Mouse (Mus musculus): ENCODE results near the gene Anks1. TPM values are rescaled to one million over a fixed set of nuclear protein-coding genes. Genes with fewer than 3 reads are reported as not detected.
A peak's percentile ranks its signal among the peaks of the same experiment; 100 is the strongest.

Gene Anks1
- polyA plus RNA-seq, 1 experiment from 2014 or later = 16.9 TPM

GRCm38 (mm10) chr17:28080045-28080816, 171.1 kb downstream of the Anks1 start, which contains the start of gene Tcp11:
Gene Tcp11 (minus strand): TSS chr17:28080639.
- Histone ChIP-seq H3K4me1 (replicated peaks; ENCODE audit: control insufficient read depth, insufficient read depth, low read length) (peaks cover 7% of the 10 kb centered on the region; the same call in 1 of the 2 replicates), H3K9me3 (ENCODE audit: control insufficient read depth, low read length) (no peaks in the 10 kb centered on the region), H3K36me3 (ENCODE audit: control insufficient read depth, insufficient read depth, low read length) (no peaks in the 10 kb centered on the region), H3K4me3 (ENCODE audit: low read depth, low read length) (peak within 1 kb of the TSS; percentile 52), H3K27me3 (replicated peaks; ENCODE audit: control insufficient read depth, insufficient read depth, low read length) (no peaks in the 10 kb centered on the region), H3K9ac (ENCODE audit: low read length) (peak within 1 kb of the TSS; percentile 49), H3K27ac (ENCODE audit: low read depth) (no peak within 1 kb of the TSS), H3K4me2 (ENCODE audit: low read length) (peak within 1 kb of the TSS; percentile 97)
- WGBS = 1% methylated on average over 52 of the region's 57 CpGs
- DNase-seq (ENCODE audit: low spot score) (peak; percentile 80), ATAC-seq (replicated peaks; ENCODE audit: low FRiP score, low TSS enrichment, low read depth) (peak; percentile 74)

GRCm38 (mm10) chr17:28080817-28081165, 171.7 kb downstream of the Anks1 start:
- H3K4me2 ChIP-seq (ENCODE audit: low read length) = peak overlapping the region; percentile 97
- H3K36me3 ChIP-seq (ENCODE audit: control insufficient read depth, insufficient read depth, low read length) = no peaks in the 10 kb centered on the region
- peaks cover 7% of the 10 kb centered on the region; the same call in 1 of the 2 replicates for H3K4me1 ChIP-seq (replicated peaks; ENCODE audit: control insufficient read depth, insufficient read depth, low read length)
- no peak overlapping the region for H3K9ac ChIP-seq (ENCODE audit: low read length)
- 0 out of 2 replicates have a peak, but pooled peaks have one; percentile 1 for ATAC-seq (replicated peaks; ENCODE audit: low FRiP score, low TSS enrichment, low read depth)
- H3K27me3 ChIP-seq (replicated peaks; ENCODE audit: control insufficient read depth, insufficient read depth, low read length) = no peaks in the 10 kb centered on the region
- H3K27ac ChIP-seq (ENCODE audit: low read depth) = no peak overlapping the region
- peak overlapping the region; percentile 52 for H3K4me3 ChIP-seq (ENCODE audit: low read depth, low read length)
- 12% methylated on average over 9 of the region's 9 CpGs for WGBS
- no peak for DNase-seq (ENCODE audit: low spot score)
- H3K9me3 ChIP-seq (ENCODE audit: control insufficient read depth, low read length) = no peaks in the 10 kb centered on the region

GRCm38 (mm10) chr17:28081385-28081784, 172.3 kb downstream of the Anks1 start:
- Histone ChIP-seq H3K9me3 (ENCODE audit: control insufficient read depth, low read length) (no peaks in the 10 kb centered on the region), H3K27me3 (replicated peaks; ENCODE audit: control insufficient read depth, insufficient read depth, low read length) (no peaks in the 10 kb centered on the region), H3K9ac (ENCODE audit: low read length) (no peak overlapping the region), H3K4me1 (replicated peaks; ENCODE audit: control insufficient read depth, insufficient read depth, low read length) (peaks cover 7% of the 10 kb centered on the region; the same call in 1 of the 2 replicates), H3K4me3 (ENCODE audit: low read depth, low read length) (no peak overlapping the region), H3K36me3 (ENCODE audit: control insufficient read depth, insufficient read depth, low read length) (no peaks in the 10 kb centered on the region), H3K27ac (ENCODE audit: low read depth) (no peak overlapping the region), H3K4me2 (ENCODE audit: low read length) (no peak overlapping the region)
- no peak for ATAC-seq (replicated peaks; ENCODE audit: low FRiP score, low TSS enrichment, low read depth)
- no peak for DNase-seq (ENCODE audit: low spot score)
- 65% methylated on average over 9 of the region's 9 CpGs for WGBS

- no peak for ATAC-seq (replicated peaks; ENCODE audit: low FRiP score, low TSS enrichment, low read depth)
- no peaks in the 10 kb centered on the region for H3K27me3 ChIP-seq (replicated peaks; ENCODE audit: control insufficient read depth, insufficient read depth, low read length)
- H3K4me3 ChIP-seq (ENCODE audit: low read depth, low read length) = no peak overlapping the region
- H3K4me1 ChIP-seq (replicated peaks; ENCODE audit: control insufficient read depth, insufficient read depth, low read length) = peaks cover 7% of the 10 kb centered on the region; the same call in 1 of the 2 replicates
- H3K4me2 ChIP-seq (ENCODE audit: low read length) = no peak overlapping the region
- no peak overlapping the region for H3K9ac ChIP-seq (ENCODE audit: low read length)
- no peaks in the 10 kb centered on the region for H3K9me3 ChIP-seq (ENCODE audit: control insufficient read depth, low read length)
- H3K27ac ChIP-seq (ENCODE audit: low read depth) = no peak overlapping the region
- DNase-seq (ENCODE audit: low spot score) = no peak
- 92% methylated on average over 7 of the region's 7 CpGs for WGBS
- no peaks in the 10 kb centered on the region for H3K36me3 ChIP-seq (ENCODE audit: control insufficient read depth, insufficient read depth, low read length)
These were observed 172.8 kb downstream of the Anks1 start for GRCm38 (mm10) chr17:28081856-28082255.

- no peak overlapping the region for H3K27ac ChIP-seq (ENCODE audit: low read depth)
- DNase-seq (ENCODE audit: low spot score) = no peak
- ATAC-seq (replicated peaks; ENCODE audit: low FRiP score, low TSS enrichment, low read depth) = no peak
These were observed 173.8 kb downstream of the Anks1 start for GRCm38 (mm10) chr17:28082863-28083262.

GRCm38 (mm10) chr17:28084395-28084905, 175.3 kb downstream of the Anks1 start:
- H3K27ac ChIP-seq (ENCODE audit: low read depth) = no peak overlapping the region
- H3K4me1 ChIP-seq (replicated peaks; ENCODE audit: control insufficient read depth, insufficient read depth, low read length) = peaks cover 7% of the 10 kb centered on the region; the same call in 1 of the 2 replicates
- no peaks in the 10 kb centered on the region for H3K36me3 ChIP-seq (ENCODE audit: control insufficient read depth, insufficient read depth, low read length)
- 0 out of 2 replicates have a peak overlapping the region, but pooled peaks have one; percentile 45 for H3K4me2 ChIP-seq (ENCODE audit: low read length)
- H3K4me3 ChIP-seq (ENCODE audit: low read depth, low read length) = no peak overlapping the region
- no peaks in the 10 kb centered on the region for H3K27me3 ChIP-seq (replicated peaks; ENCODE audit: control insufficient read depth, insufficient read depth, low read length)
- no peaks in the 10 kb centered on the region for H3K9me3 ChIP-seq (ENCODE audit: control insufficient read depth, low read length)
- ATAC-seq (replicated peaks; ENCODE audit: low FRiP score, low TSS enrichment, low read depth) = no peak
- no peak for DNase-seq (ENCODE audit: low spot score)
- 18% methylated on average over 22 of the region's 22 CpGs for WGBS
- H3K9ac ChIP-seq (ENCODE audit: low read length) = no peak overlapping the region

More at GRCm38 (mm10) chr17:28082863-28083262, 173.8 kb downstream of the Anks1 start:
- Histone ChIP-seq H3K9ac (ENCODE audit: low read length) (no peak overlapping the region), H3K4me2 (ENCODE audit: low read length) (no peak overlapping the region), H3K27me3 (replicated peaks; ENCODE audit: control insufficient read depth, insufficient read depth, low read length) (no peaks in the 10 kb centered on the region), H3K4me1 (replicated peaks; ENCODE audit: control insufficient read depth, insufficient read depth, low read length) (peaks cover 7% of the 10 kb centered on the region; the same call in 1 of the 2 replicates), H3K36me3 (ENCODE audit: control insufficient read depth, insufficient read depth, low read length) (no peaks in the 10 kb centered on the region), H3K9me3 (ENCODE audit: control insufficient read depth, low read length) (no peaks in the 10 kb centered on the region), H3K4me3 (ENCODE audit: low read depth, low read length) (no peak overlapping the region)
- WGBS = 50% methylated on average over 13 of the region's 13 CpGs

GRCm38 (mm10) chr17:28084964-28085363, 175.9 kb downstream of the Anks1 start:
- peak; percentile 41 for ATAC-seq (replicated peaks; ENCODE audit: low FRiP score, low TSS enrichment, low read depth)
- WGBS = under 1% methylated on average over 16 of the region's 16 CpGs
- Histone ChIP-seq H3K9me3 (ENCODE audit: control insufficient read depth, low read length) (no peaks in the 10 kb centered on the region), H3K27ac (ENCODE audit: low read depth) (no peak overlapping the region), H3K36me3 (ENCODE audit: control insufficient read depth, insufficient read depth, low read length) (no peaks in the 10 kb centered on the region), H3K27me3 (replicated peaks; ENCODE audit: control insufficient read depth, insufficient read depth, low read length) (no peaks in the 10 kb centered on the region), H3K9ac (ENCODE audit: low read length) (no peak overlapping the region), H3K4me2 (ENCODE audit: low read length) (peak overlapping the region; percentile 45), H3K4me1 (replicated peaks; ENCODE audit: control insufficient read depth, insufficient read depth, low read length) (peaks cover 7% of the 10 kb centered on the region; the same call in 1 of the 2 replicates), H3K4me3 (ENCODE audit: low read depth, low read length) (no peak overlapping the region)
- peak; percentile 95 for DNase-seq (ENCODE audit: low spot score)

GRCm38 (mm10) chr17:28087430-28087829, 178.3 kb downstream of the Anks1 start:
- H3K4me2 ChIP-seq (ENCODE audit: low read length) = no peak overlapping the region
- H3K27me3 ChIP-seq (replicated peaks; ENCODE audit: control insufficient read depth, insufficient read depth, low read length) = no peaks in the 10 kb centered on the region
- peaks cover 7% of the 10 kb centered on the region; the same call in 1 of the 2 replicates for H3K4me1 ChIP-seq (replicated peaks; ENCODE audit: control insufficient read depth, insufficient read depth, low read length)
- WGBS = 22% methylated on average over 5 of the region's 5 CpGs
- H3K4me3 ChIP-seq (ENCODE audit: low read depth, low read length) = no peak overlapping the region
- H3K27ac ChIP-seq (ENCODE audit: low read depth) = no peak overlapping the region
- H3K9ac ChIP-seq (ENCODE audit: low read length) = no peak overlapping the region
- H3K9me3 ChIP-seq (ENCODE audit: control insufficient read depth, low read length) = no peaks in the 10 kb centered on the region
- H3K36me3 ChIP-seq (ENCODE audit: control insufficient read depth, insufficient read depth, low read length) = no peaks in the 10 kb centered on the region
- ATAC-seq (replicated peaks; ENCODE audit: low FRiP score, low TSS enrichment, low read depth) = no peak
- no peak for DNase-seq (ENCODE audit: low spot score)
